Mouse (Mus musculus) midbrain, embryonic 10.5 days (tissue): ENCODE measurements around the gene St8sia1. TPM values are rescaled to one million over a fixed set of nuclear protein-coding genes. Genes with fewer than 3 reads are reported as not detected.

Source experiments
- DNase-seq: peaks from one replicate; pipeline ENCODE4 v3.0.0-alpha.2; 2017; ENCODE audit warnings: low spot score
- H3K27ac ChIP-seq: fragments of 300-500 bp; sonication (generic); replicated peaks from 2 replicates; pipeline ENCODE4 v1.5.1; 2016; ENCODE audit warnings: mild to moderate bottlenecking
- H3K27me3 ChIP-seq: fragments of 300-500 bp; sonication (generic); 2 replicates; pipeline ENCODE4 v1.6.1; 2016; ENCODE audit warnings: low read depth, mild to moderate bottlenecking; ENCODE audit not compliant: poor library complexity, severe bottlenecking
- H3K36me3 ChIP-seq: fragments of 300-500 bp; sonication (generic); 2 replicates; pipeline ENCODE4 v1.6.1; 2016; ENCODE audit warnings: mild to moderate bottlenecking, moderate library complexity
- H3K4me1 ChIP-seq: fragments of 300-500 bp; sonication (generic); 2 replicates; pipeline ENCODE4 v1.6.1; 2016
- H3K4me3 ChIP-seq: fragments of 300-500 bp; sonication (generic); 2 replicates; pipeline ENCODE4 v1.5.1; 2016; ENCODE audit warnings: mild to moderate bottlenecking, moderate library complexity
- H3K9me3 ChIP-seq: fragments of 300-500 bp; sonication (generic); replicated peaks from 2 replicates; pipeline ENCODE4 v1.6.1; 2016; ENCODE audit warnings: mild to moderate bottlenecking
- WGBS: fragments of 180-500 bp; shearing (Covaris S2); methylation state at CpG from one replicate; pipeline ENCODE4 v1.1.7; 2016; 5-methylcytosine and 5-hydroxymethylcytosine counted together
- polyA plus RNA-seq: library from polyadenylated mRNA; unstranded; fragments of >200 nt; fragmentation: Nextera tagmentation; extraction: Ambion mirVana; gene quantifications from 2 replicates; pipeline ENCODE4 v1.2.1, GENCODE M21; 2016

St8sia1 gene
- polyA plus RNA-seq, 1 experiment from 2014 or later: 3.9 TPM

DNA sequence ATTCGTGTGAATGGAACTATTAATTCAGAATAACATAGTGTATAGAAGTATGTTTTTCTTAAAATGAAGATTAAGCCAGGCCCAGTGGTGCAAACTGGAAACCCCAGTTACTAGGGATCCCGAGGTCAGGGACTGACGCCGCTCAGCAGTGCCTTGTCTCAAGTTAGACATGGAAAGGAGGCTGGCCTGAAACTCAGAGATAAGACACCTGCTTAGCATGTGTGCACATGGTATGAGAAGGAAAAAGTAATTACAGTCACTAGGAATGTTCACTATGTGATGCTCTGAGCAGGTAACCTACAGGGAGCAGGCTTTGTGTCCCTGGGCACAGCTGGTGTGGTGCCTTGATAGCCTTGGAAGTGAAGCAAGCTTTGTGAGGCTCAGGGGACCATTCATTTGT lies 192.6 kb downstream of the St8sia1 start:
- no peaks in the 10 kb centered on the region for H3K4me1 ChIP-seq
- H3K27ac ChIP-seq: no peak overlapping the region
- peaks cover 93% of the 10 kb centered on the region for H3K36me3 ChIP-seq
- DNase-seq: no peak
- H3K9me3 ChIP-seq: no peaks in the 10 kb centered on the region
- 94% methylated on average over 4 of the region's 4 CpGs for WGBS
- no peak overlapping the region for H3K4me3 ChIP-seq
- no peaks in the 10 kb centered on the region for H3K27me3 ChIP-seq

Other genes with a start within 250 kb of the St8sia1 start
- 81.0 and 86.6 TPM in 2 replicates for gene Cmas, start 207.8 kb downstream of the St8sia1 start, polyA plus RNA-seq
- not detected in 2 replicates for gene Sult6b2, start 159.9 kb downstream of the St8sia1 start, polyA plus RNA-seq
- 35.8 and 40.8 TPM in 2 replicates for gene C2cd5, start 135.7 kb upstream of the St8sia1 start, polyA plus RNA-seq
- 21.0 and 23.9 TPM in 2 replicates for gene Etnk1, start 202.8 kb upstream of the St8sia1 start, polyA plus RNA-seq